Mouse (Mus musculus) liver, embryonic 13.5 days (tissue): ENCODE data around the gene Gsto2. TPM values are rescaled to one million over a fixed set of nuclear protein-coding genes. Genes with fewer than 3 reads are reported as not detected.
A peak's percentile ranks its signal among the peaks of the same experiment; 100 is the strongest.
"Not testable (repeated sequence)": the region's sequence is repeated elsewhere in the genome, so short reads cannot be mapped to it uniquely, and the experiment has no call there.

Source experiments
- ATAC-seq: fragments of 200-750 bp; cut with Nextera tagmentation; 2 replicates; pipeline ENCODE4 v1.8.0; 2017; ENCODE audit warnings: low read depth, mild to moderate bottlenecking, moderate number of reproducible peaks, moderate library complexity
- DNase-seq: peaks from one replicate; pipeline ENCODE4 v3.0.0; 2022
- H3K27ac ChIP-seq: fragments of 300-500 bp; sonication (generic); 2 replicates; pipeline ENCODE4 v1.5.1; 2015; ENCODE audit warnings: moderate library complexity, mild to moderate bottlenecking, inconsistent platforms
- H3K27me3 ChIP-seq: fragments of 300-500 bp; sonication (generic); 2 replicates; pipeline ENCODE4 v1.6.1; 2015; ENCODE audit warnings: mild to moderate bottlenecking, inconsistent platforms
- H3K36me3 ChIP-seq: fragments of 300-500 bp; sonication (generic); 2 replicates; pipeline ENCODE4 v1.6.1; 2015; ENCODE audit warnings: mild to moderate bottlenecking, inconsistent platforms
- H3K4me1 ChIP-seq: fragments of 300-500 bp; sonication (generic); replicated peaks from 2 replicates; pipeline ENCODE4 v1.6.1; 2015; ENCODE audit warnings: inconsistent platforms
- H3K4me2 ChIP-seq: fragments of 300-500 bp; sonication (generic); 2 replicates; pipeline ENCODE4 v1.6.1; 2015; ENCODE audit warnings: inconsistent platforms, mild to moderate bottlenecking, moderate library complexity
- H3K4me3 ChIP-seq: fragments of 300-500 bp; sonication (generic); replicated peaks from 2 replicates; pipeline ENCODE4 v1.5.1; 2015; ENCODE audit warnings: mild to moderate bottlenecking, inconsistent platforms
- H3K9ac ChIP-seq: fragments of 300-500 bp; sonication (generic); 2 replicates; pipeline ENCODE4 v1.6.1; 2015; ENCODE audit warnings: mild to moderate bottlenecking, inconsistent platforms
- H3K9me3 ChIP-seq: fragments of 300-500 bp; sonication (generic); replicated peaks from 2 replicates; pipeline ENCODE4 v1.6.1; 2016; ENCODE audit warnings: inconsistent platforms
- WGBS: fragments of 180-500 bp; shearing (Covaris S2); methylation state at CpG from one replicate; pipeline ENCODE4 v1.1.7; 2015; ENCODE audit not compliant: insufficient replicate concordance; 5-methylcytosine and 5-hydroxymethylcytosine counted together
- polyA plus RNA-seq: library from polyadenylated mRNA; unstranded; fragments of >200 nt; fragmentation: Nextera tagmentation; extraction: Ambion mirVana; gene quantifications from 2 replicates; pipeline ENCODE4 v1.2.1, GENCODE M21; 2015

The Gsto2 gene
- polyA plus RNA-seq, 1 experiment from 2014 or later, result 0.16 TPM

DNA sequence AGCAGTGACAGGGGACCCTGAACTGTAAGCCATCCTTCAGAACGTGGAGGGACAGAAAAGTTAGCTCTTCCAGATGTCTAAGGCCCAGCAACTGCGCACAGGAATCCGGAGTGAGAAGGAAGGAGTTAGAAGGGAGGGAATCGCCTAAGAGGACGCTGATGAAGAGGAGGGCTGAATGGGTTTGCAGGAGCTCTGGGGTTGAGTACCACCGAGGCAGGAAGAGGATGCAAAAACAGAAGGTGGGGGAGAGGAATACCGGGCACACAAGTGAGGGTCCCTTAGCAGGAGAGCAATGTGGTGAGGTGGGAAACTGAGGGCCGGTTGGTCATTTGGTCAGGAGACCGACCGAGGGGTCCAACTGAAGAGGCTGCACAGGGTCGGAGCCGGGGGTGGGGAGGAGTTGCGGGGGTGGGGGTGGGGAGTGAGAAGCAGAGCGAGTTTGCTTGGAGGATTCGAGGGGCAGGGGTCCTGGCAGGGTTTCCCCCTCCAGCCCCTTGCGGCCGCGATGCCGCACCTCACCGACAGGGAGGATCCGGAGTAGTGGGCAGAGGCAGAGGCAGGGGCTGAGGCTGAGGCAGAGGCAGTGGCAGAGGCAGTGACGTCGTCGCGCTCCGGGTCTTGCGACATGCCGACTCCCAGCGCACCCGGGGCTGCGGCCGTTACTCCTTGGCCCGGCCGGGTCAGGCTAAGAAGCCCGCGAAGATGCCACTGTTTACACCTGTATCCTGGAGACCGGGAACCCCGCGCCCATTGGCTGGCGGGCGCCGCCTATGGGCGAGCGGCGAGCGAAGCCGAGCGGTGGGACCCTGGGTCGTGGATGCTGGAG is 28.4 kb upstream of the Gsto2 start:
- Histone ChIP-seq H3K9ac (no peak overlapping the region), H3K4me1 (peaks cover 5% of the 10 kb centered on the region; the same call in 1 of the 2 replicates), H3K4me3 (peak overlapping the region; percentile 46), H3K9me3 (no peaks in the 10 kb centered on the region), H3K4me2 (peak overlapping the region; percentile 67), H3K27ac (no peak overlapping the region), H3K27me3 (peaks cover 34% of the 10 kb centered on the region), H3K36me3 (no peaks in the 10 kb centered on the region)
- 4% methylated on average over 49 of the region's 49 CpGs for WGBS
- DNase-seq (peak; percentile 20), ATAC-seq (peak; percentile 71)

GRCm38 (mm10) chr19:47837527-47837901 is 27.8 kb upstream of the Gsto2 start:
- peak overlapping the region; percentile 46 for H3K4me3 ChIP-seq
- no peaks in the 10 kb centered on the region for H3K36me3 ChIP-seq
- H3K27me3 ChIP-seq, result peaks cover 34% of the 10 kb centered on the region
- peaks cover 5% of the 10 kb centered on the region; the same call in 1 of the 2 replicates for H3K4me1 ChIP-seq
- no peak overlapping the region for H3K9ac ChIP-seq
- peak overlapping the region; percentile 67 for H3K4me2 ChIP-seq
- 4% methylated on average over 6 of the region's 6 CpGs for WGBS
- DNase-seq (no peak), ATAC-seq (no peak)
- H3K9me3 ChIP-seq, result no peaks in the 10 kb centered on the region
- no peak overlapping the region for H3K27ac ChIP-seq

DNA sequence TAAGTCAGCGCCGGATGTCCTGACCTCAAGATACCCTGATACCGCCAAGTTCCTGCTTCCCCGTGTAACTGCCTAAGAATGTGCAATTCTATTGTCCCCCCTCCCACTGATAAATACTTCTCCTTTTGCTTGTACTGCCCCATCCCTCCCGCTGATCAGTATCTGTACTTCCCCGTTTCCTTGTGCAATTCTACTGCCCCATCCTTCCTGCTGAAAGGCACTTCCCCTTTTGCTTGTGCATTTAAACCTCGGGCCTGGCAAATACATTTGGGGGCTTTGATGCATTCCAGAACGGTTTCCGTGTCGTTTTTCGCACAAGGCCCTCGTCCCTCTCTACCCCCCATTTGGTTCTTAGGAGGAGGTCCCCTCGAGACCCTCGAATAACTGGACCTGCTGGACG is 24.1 kb upstream of the Gsto2 start:
- 42% methylated on average over 15 of the region's 15 CpGs for WGBS

GRCm38 (mm10) chr19:47849735-47850134 is 15.6 kb upstream of the Gsto2 start:
- Histone ChIP-seq H3K4me2 (no peak overlapping the region), H3K27ac (no peak overlapping the region), H3K4me1 (peaks cover 7% of the 10 kb centered on the region), H3K27me3 (peaks cover 4% of the 10 kb centered on the region; the same call in 1 of the 2 replicates), H3K36me3 (no peaks in the 10 kb centered on the region), H3K4me3 (no peak overlapping the region), H3K9ac (no peak overlapping the region), H3K9me3 (no peaks in the 10 kb centered on the region)
- WGBS, result 70% methylated on average over 3 of the region's 3 CpGs
- ATAC-seq, result no peak
- no peak for DNase-seq

More for the DNA sequence above, 24.1 kb upstream of the Gsto2 start:
- H3K4me2 ChIP-seq, H3K4me3 ChIP-seq, H3K9ac ChIP-seq, H3K4me1 ChIP-seq, H3K9me3 ChIP-seq, DNase-seq, H3K36me3 ChIP-seq, H3K27ac ChIP-seq, ATAC-seq: not testable (repeated sequence)
- peaks cover 27% of the 10 kb centered on the region for H3K27me3 ChIP-seq

DNA sequence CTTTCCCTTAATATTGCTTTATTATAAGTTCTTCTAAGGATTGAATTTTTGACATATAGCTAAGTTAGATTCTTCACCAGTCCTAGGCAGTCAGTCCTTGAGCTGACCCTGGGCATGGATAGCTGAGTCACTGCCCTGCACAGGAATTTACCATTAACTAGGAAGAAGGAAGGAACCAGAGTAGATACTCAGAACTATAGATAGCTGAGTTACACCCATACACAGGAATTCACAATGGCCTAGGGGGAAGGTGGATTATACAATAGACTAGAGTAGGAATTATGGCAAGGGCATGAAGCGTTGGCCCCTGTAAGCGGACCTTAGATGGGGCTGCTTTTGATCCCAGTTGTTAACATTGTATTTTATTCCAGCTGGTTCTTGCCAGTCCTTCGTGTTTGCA is 13.2 kb upstream of the Gsto2 start:
- ATAC-seq, H3K4me2 ChIP-seq, H3K9me3 ChIP-seq, H3K9ac ChIP-seq, H3K27me3 ChIP-seq, DNase-seq, H3K4me3 ChIP-seq, H3K36me3 ChIP-seq, H3K27ac ChIP-seq: not testable (repeated sequence)
- WGBS, result 64% methylated on average over 3 of the region's 3 CpGs
- peaks cover 22% of the 10 kb centered on the region for H3K4me1 ChIP-seq

DNA sequence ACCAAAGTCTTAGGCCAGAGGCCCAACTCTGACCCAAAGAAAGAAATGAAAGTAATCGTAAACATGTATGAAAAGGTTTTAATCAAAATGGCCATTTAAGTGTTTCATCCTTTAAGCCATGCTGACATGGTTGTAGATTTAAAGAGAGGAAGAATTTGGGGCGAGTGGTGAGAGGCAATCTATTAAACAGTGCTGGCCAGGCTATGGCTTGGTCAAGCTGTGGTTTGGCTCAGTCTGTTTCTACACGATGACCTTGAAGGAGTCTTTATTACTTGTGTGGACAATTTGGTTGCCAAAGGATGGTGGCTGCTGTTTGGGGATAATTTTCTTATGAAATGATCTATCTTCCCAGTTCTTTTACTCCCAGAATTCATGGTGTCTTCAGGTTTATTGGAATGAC is 12.3 kb upstream of the Gsto2 start:
- DNase-seq, result no peak
- Histone ChIP-seq H3K36me3 (no peaks in the 10 kb centered on the region; the same call in 1 of the 2 replicates), H3K9ac (no peak overlapping the region), H3K27me3 (peaks cover 4% of the 10 kb centered on the region; the same call in 1 of the 2 replicates), H3K9me3 (no peaks in the 10 kb centered on the region), H3K4me2 (no peak overlapping the region), H3K4me1 (peaks cover 22% of the 10 kb centered on the region), H3K4me3 (no peak overlapping the region), H3K27ac (no peak overlapping the region)
- WGBS, result 65% methylated on average over 3 of the region's 3 CpGs
- no peak for ATAC-seq

- WGBS, result 31% methylated on average over 13 of the region's 13 CpGs
- Histone ChIP-seq H3K4me1 (peaks cover 22% of the 10 kb centered on the region), H3K9me3 (no peaks in the 10 kb centered on the region), H3K4me2 (peak overlapping the region; percentile 89), H3K36me3 (peaks cover 8% of the 10 kb centered on the region), H3K27ac (no peak overlapping the region), H3K9ac (peak overlapping the region; percentile 69; the same call in 1 of the 2 replicates), H3K4me3 (peak overlapping the region; percentile 66), H3K27me3 (peaks cover 4% of the 10 kb centered on the region; the same call in 1 of the 2 replicates)
- DNase-seq, result no peak
- ATAC-seq, result peak; percentile 58
These were observed 11.2 kb upstream of the Gsto2 start for GRCm38 (mm10) chr19:47853951-47854795.

GRCm38 (mm10) chr19:47854796-47855783 is 10.2 kb upstream of the Gsto2 start, which contains the start of gene Gsto1:
Gsto1 (plus strand) TSS chr19:47854970.
- Histone ChIP-seq H3K27me3 (peaks cover 4% of the 10 kb centered on the region; the same call in 1 of the 2 replicates), H3K27ac (peak within 1 kb of the TSS; percentile 72), H3K9me3 (no peaks in the 10 kb centered on the region), H3K4me3 (peak within 1 kb of the TSS; percentile 66), H3K9ac (peak within 1 kb of the TSS; percentile 69), H3K4me2 (peak within 1 kb of the TSS; percentile 89), H3K36me3 (peaks cover 15% of the 10 kb centered on the region), H3K4me1 (peaks cover 22% of the 10 kb centered on the region)
- ATAC-seq (peak; percentile 86), DNase-seq (peak; percentile 75)
- WGBS, result under 1% methylated on average over 60 of the region's 60 CpGs

GRCm38 (mm10) chr19:47857957-47858942 is 7.1 kb upstream of the Gsto2 start:
- no peak overlapping the region for H3K4me2 ChIP-seq
- H3K9me3 ChIP-seq, result no peaks in the 10 kb centered on the region
- H3K9ac ChIP-seq, result no peak overlapping the region
- DNase-seq (no peak), ATAC-seq (no peak)
- H3K27me3 ChIP-seq, result peaks cover 4% of the 10 kb centered on the region; the same call in 1 of the 2 replicates
- 76% methylated on average over 18 of the region's 18 CpGs for WGBS
- H3K4me1 ChIP-seq, result peaks cover 22% of the 10 kb centered on the region
- peaks cover 26% of the 10 kb centered on the region for H3K36me3 ChIP-seq
- no peak overlapping the region for H3K27ac ChIP-seq
- no peak overlapping the region for H3K4me3 ChIP-seq
